Mouse (Mus musculus) midbrain, embryonic 14.5 days (tissue): ENCODE data around the gene Fdx1. TPM values are rescaled to one million over a fixed set of nuclear protein-coding genes. Genes with fewer than 3 reads are reported as not detected.
A peak's percentile ranks its signal among the peaks of the same experiment; 100 is the strongest.

Experiments
- ATAC-seq: fragments of 200-750 bp; cut with Nextera tagmentation; 2 replicates; pipeline ENCODE4 v1.8.0; 2017; ENCODE audit warnings: moderate number of reproducible peaks, moderate library complexity; ENCODE audit not compliant: low FRiP score, low TSS enrichment
- DNase-seq: peaks from one replicate; pipeline ENCODE4 v3.0.0-alpha.2; 2015
- H3K27ac ChIP-seq: fragments of 300-500 bp; sonication (generic); replicated peaks from 2 replicates; pipeline ENCODE4 v1.5.1; 2014; ENCODE audit warnings: mild to moderate bottlenecking, low read depth, low read length, moderate library complexity
- H3K27me3 ChIP-seq: fragments of 300-500 bp; sonication (generic); 2 replicates; pipeline ENCODE4 v1.6.1; 2014; ENCODE audit warnings: low read length, control low read depth, mixed read lengths; ENCODE audit not compliant: control insufficient read depth, insufficient read depth
- H3K36me3 ChIP-seq: fragments of 300-500 bp; sonication (generic); 2 replicates; pipeline ENCODE4 v1.6.1; 2014; ENCODE audit warnings: low read length, control low read depth; ENCODE audit not compliant: control insufficient read depth, insufficient read depth
- H3K4me1 ChIP-seq: fragments of 300-500 bp; sonication (generic); 2 replicates; pipeline ENCODE4 v1.6.1; 2014; ENCODE audit warnings: mild to moderate bottlenecking, antibody characterized with exemption, low read length, control low read depth; ENCODE audit not compliant: control insufficient read depth, insufficient read depth
- H3K4me2 ChIP-seq: fragments of 300-500 bp; sonication (generic); 2 replicates; pipeline ENCODE4 v1.6.1; 2014; ENCODE audit warnings: mild to moderate bottlenecking, low read length, moderate library complexity
- H3K4me3 ChIP-seq: fragments of 300-500 bp; sonication (generic); replicated peaks from 2 replicates; pipeline ENCODE4 v1.5.1; 2014; ENCODE audit warnings: low read depth, low read length
- H3K9ac ChIP-seq: fragments of 300-500 bp; sonication (generic); replicated peaks from 2 replicates; pipeline ENCODE4 v1.6.1; 2014; ENCODE audit warnings: mild to moderate bottlenecking, low read length, moderate library complexity
- H3K9me3 ChIP-seq: fragments of 300-500 bp; sonication (generic); 2 replicates; pipeline ENCODE4 v1.6.1; 2016; ENCODE audit warnings: low read length, control low read depth, mixed read lengths; ENCODE audit not compliant: control insufficient read depth
- WGBS: fragments of 180-500 bp; shearing (Covaris S2); extraction: QIAGEN DNeasy Blood & Tissue Kit; methylation state at CpG from one replicate; pipeline ENCODE4 v1.1.7; 2014; 5-methylcytosine and 5-hydroxymethylcytosine counted together
- polyA plus RNA-seq: library from polyadenylated mRNA; unstranded; fragments of >200 nt; fragmentation: Nextera tagmentation; extraction: Ambion mirVana; gene quantifications from 2 replicates; pipeline ENCODE4 v1.2.1, GENCODE M21; 2014

Gene Fdx1
- polyA plus RNA-seq: 43.0 and 48.9 TPM in 2 replicates

DNA sequence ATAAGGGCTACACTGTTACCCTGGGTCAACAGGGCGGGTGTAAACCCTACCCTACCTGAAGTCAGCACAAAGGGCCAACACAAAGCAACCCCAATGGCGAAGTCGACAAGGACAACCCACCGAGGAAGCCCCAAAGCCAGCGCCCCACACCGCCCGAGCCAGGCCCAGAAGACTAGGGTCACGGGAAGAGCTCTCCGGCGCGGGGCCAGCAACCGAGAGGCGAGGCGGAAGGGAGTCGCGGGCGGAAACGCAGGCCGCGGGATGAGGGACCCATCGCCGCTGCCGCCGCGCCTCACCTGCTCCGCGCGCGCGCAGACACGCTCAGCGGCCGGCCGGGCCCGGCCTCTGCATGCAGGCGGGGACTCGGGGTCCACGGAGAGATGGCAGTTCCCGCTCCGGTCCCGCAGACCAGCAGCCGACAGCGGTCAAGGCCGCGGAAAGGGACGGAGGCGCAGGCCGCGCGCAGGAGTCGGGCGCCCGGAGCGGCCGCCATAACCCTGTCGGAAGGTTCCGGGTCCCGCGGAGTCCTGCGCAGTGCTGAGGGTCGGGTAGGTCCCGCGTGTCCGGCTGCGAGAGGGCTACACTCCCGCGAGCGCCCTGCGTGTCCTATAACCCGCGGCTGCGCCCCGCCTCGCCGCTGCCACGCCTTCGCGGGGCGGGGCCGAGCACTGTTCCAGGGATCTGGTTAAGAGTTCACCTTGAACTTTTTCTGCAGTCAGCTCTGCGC, at the start of gene Fdx1:
Gene Fdx1 (minus strand): TSS at position 582 of the 727 bp plus-strand sequence.
- H3K9me3 ChIP-seq: no peaks in the 10 kb centered on the region
- DNase-seq: peak; percentile 81
- peak within 1 kb of the TSS; percentile 80 for H3K4me3 ChIP-seq
- H3K27ac ChIP-seq: peak within 1 kb of the TSS; percentile 85
- no peaks in the 10 kb centered on the region for H3K36me3 ChIP-seq
- under 1% methylated on average over 81 of the region's 81 CpGs for WGBS
- peak within 1 kb of the TSS; percentile 84 for H3K9ac ChIP-seq
- peaks cover 4% of the 10 kb centered on the region; the same call in 1 of the 2 replicates for H3K27me3 ChIP-seq
- H3K4me2 ChIP-seq: peak within 1 kb of the TSS; percentile 76
- ATAC-seq: peak; percentile 90
- peaks cover 17% of the 10 kb centered on the region for H3K4me1 ChIP-seq

DNA sequence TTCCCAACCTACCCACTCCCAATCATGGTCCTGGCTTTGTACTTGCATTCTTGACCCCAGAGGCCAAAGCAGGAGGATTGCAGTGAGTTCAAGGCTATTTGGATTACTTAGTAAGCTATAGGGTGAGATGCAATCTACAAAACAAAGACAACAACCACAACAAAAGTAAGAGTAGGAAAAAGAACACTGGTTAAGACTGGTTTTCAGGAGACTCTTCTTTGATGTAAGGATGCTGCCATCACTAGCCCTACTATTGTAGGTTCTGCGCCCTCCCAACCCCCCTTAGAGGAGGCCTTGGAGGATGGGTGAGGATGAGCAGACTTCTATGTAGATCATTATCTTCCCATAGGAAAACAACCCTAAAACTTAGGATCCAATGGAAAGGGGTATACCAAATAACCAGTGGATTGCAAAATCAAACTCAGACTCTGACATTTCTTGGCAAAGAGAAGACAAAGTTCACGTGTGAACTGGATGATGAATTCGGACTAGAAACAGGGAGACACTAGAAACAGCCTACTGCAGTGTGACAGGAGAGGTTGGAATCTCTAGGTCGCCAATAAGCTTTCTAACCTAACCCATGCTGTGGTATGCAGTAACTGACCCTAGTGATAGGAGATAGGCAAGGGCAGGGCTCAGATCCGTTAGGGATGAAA, 49.6 kb upstream of the Fdx1 start:
- no peak overlapping the region for H3K4me2 ChIP-seq
- no peaks in the 10 kb centered on the region for H3K27me3 ChIP-seq
- H3K4me1 ChIP-seq: no peaks in the 10 kb centered on the region
- no peak for ATAC-seq
- no peak for DNase-seq
- H3K4me3 ChIP-seq: no peak overlapping the region
- no peaks in the 10 kb centered on the region for H3K9me3 ChIP-seq
- no peak overlapping the region for H3K9ac ChIP-seq
- no peaks in the 10 kb centered on the region for H3K36me3 ChIP-seq
- WGBS: 87% methylated on average over 5 of the region's 5 CpGs
- H3K27ac ChIP-seq: no peak overlapping the region

DNA sequence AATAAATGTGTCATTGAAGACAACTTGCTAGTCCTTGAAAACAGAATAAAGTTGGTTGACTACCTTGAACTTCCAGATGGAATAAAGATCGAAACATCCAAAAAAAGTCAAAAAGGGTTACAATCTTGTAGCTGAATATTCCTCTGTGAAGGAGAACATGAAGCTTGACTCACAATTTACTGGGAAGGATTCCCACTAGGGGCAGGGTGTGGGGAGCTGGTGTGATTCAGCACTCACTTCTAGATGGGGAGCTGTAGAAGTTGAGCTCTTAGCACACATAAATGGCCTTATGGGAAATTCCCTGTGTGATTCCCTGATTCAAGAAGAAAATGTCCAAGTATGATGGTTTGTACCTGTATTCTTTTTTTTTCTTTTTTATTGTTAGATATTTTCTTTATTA, 49.0 kb upstream of the Fdx1 start:
- no peaks in the 10 kb centered on the region for H3K27me3 ChIP-seq
- no peak overlapping the region for H3K4me3 ChIP-seq
- no peaks in the 10 kb centered on the region for H3K9me3 ChIP-seq
- WGBS: 100% methylated on average over 1 of the region's 1 CpGs
- H3K27ac ChIP-seq: no peak overlapping the region
- no peaks in the 10 kb centered on the region for H3K36me3 ChIP-seq
- H3K4me2 ChIP-seq: no peak overlapping the region
- DNase-seq: no peak
- no peak for ATAC-seq
- no peak overlapping the region for H3K9ac ChIP-seq
- no peaks in the 10 kb centered on the region for H3K4me1 ChIP-seq

DNA sequence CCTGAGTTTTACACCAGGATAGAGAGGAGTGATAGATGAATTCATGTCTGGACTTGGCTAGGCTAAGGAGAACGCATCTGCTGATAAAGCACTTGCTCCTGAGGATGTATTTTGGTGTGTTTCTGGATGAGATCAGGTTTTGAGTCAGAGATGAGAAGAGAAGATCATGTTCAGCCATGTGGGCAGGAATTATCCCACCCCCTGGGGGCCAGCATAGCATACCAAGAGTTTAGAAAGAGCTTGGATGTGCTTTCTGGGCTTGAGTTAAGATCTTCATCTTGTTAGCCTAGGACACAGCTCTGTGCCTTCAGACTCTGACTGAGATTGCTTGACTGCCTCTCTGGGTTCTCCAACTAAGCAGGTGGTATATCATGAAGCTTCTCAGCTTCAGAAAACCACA, 45.2 kb upstream of the Fdx1 start:
- Histone ChIP-seq H3K4me2 (no peak overlapping the region), H3K9me3 (no peaks in the 10 kb centered on the region), H3K9ac (no peak overlapping the region), H3K4me3 (no peak overlapping the region), H3K27me3 (no peaks in the 10 kb centered on the region), H3K36me3 (no peaks in the 10 kb centered on the region), H3K4me1 (no peaks in the 10 kb centered on the region), H3K27ac (no peak overlapping the region)
- no peak for DNase-seq
- WGBS: 86% methylated on average over 1 of the region's 1 CpGs
- ATAC-seq: no peak

DNA sequence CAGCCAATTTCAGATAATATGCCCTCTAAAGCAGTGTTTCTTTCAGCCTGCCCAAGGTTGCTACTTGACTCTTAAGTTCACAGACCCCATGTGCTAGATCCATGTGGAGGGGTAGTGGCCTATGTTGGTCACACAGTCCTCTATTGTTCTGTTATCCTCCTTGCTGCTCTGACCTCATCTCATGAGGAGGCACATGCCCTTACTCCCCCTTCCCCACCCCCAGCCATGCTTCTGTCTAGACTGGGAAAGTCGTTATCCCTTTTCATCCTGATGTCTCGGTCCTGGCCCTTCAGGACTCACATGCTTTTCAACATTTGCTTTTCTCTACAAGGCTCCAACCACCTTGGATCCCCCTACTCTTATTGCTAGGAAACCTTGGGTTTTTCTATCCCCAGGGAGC, 44.0 kb upstream of the Fdx1 start:
- Histone ChIP-seq H3K4me1 (no peaks in the 10 kb centered on the region), H3K36me3 (no peaks in the 10 kb centered on the region), H3K4me2 (no peak overlapping the region), H3K9ac (no peak overlapping the region), H3K27ac (no peak overlapping the region), H3K27me3 (no peaks in the 10 kb centered on the region), H3K4me3 (no peak overlapping the region), H3K9me3 (no peaks in the 10 kb centered on the region)
- 47% methylated on average over 2 of the region's 2 CpGs for WGBS
- DNase-seq: no peak
- ATAC-seq: no peak

DNA sequence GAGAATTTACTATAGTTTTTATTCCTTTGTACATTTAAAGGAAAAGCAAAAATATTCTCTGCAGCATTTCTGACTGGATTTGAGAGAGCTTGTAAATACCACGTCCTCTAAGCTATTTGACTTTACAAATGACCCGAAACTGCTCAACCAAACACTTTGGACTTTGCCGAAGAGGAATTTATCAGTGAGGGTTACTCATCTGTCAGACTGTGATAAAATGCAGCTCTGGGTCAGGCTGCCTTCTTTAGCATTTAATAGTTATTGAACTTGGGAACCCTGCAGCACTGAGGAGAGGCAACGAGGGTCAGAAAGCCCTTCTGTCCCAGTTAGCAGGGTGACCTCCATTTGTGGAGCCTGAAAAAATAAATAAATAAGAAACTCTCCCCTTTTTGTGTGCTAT, 40.1 kb upstream of the Fdx1 start:
- no peaks in the 10 kb centered on the region for H3K27me3 ChIP-seq
- no peak for ATAC-seq
- 0 out of 2 replicates have a peak, but pooled peaks cover 5% of the 10 kb centered on the region for H3K9me3 ChIP-seq
- H3K4me2 ChIP-seq: no peak overlapping the region
- H3K9ac ChIP-seq: no peak overlapping the region
- H3K36me3 ChIP-seq: no peaks in the 10 kb centered on the region
- WGBS: 71% methylated on average over 4 of the region's 4 CpGs
- no peaks in the 10 kb centered on the region for H3K4me1 ChIP-seq
- H3K4me3 ChIP-seq: no peak overlapping the region
- H3K27ac ChIP-seq: no peak overlapping the region
- no peak for DNase-seq

DNA sequence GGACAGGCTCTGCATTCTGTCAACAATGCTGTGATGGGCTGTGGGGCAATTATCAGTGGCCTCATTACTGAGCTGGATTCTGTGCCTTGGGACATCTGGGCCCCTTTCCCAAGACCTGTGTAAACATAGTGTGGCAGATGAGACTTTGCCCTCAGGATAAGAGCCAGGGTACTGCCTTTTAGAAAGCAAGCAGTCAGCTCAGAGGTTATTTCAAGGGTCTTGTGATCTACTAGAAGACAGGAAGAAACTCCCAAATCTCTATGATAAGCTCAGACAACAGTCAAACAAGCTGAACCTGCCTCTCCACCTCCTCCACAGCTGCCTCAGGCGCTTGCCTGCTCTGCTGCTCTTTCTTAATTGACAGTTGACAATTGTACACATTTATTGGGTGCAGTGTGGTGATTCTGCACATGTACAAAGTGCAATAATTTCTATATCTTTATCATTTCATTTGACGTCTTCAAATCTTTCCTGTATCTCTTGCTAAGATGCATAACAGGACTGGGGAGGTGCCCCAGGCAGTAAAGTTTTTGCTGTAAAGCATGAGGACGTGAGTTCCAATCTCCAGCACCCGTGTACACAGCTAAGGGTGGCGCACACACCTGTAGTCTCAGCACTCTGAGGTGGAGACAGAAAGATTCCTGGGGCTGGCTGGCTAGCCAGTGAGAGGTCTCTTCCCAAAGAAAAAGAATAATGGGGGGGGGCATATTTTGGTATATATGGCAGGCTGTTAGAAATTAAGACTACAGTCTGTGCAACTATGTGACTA, 32.2 kb upstream of the Fdx1 start:
- Histone ChIP-seq H3K27me3 (no peaks in the 10 kb centered on the region), H3K4me3 (no peak overlapping the region), H3K27ac (no peak overlapping the region), H3K36me3 (no peaks in the 10 kb centered on the region), H3K9me3 (0 out of 2 replicates have a peak, but pooled peaks cover 11% of the 10 kb centered on the region), H3K4me2 (no peak overlapping the region), H3K4me1 (no peaks in the 10 kb centered on the region), H3K9ac (no peak overlapping the region)
- DNase-seq (peak; percentile 23), ATAC-seq (no peak)
- 78% methylated on average over 5 of the region's 5 CpGs for WGBS

DNA sequence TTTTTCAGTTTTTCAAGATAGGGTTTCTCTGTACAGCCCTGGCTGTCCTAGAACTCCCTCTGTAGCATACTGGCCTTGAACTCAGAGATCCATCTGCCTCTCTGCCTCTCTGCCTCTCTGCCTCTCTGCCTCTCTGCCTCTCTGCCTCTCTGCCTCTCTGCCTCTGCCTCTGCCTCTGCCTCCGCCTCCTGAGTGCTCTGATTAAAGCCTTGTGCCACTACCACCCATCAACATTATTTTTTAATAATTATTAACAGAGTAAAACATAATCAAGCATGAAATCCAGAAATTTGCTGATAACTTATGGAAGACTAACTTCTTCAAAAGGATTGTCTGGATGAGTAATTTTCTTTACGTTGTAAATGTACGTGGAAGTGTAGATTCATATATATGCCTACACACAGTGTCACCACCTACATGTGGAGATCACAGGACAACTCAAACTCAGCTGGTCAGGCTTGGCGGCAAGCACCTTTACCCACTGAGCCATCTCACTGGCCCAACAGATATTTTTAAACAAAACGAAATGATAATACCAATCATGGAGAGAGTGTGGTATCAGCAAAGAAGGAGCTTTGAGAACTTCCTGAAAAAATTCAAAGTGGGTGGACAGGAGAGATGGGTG, 31.4 kb upstream of the Fdx1 start:
- Histone ChIP-seq H3K4me3 (no peak overlapping the region), H3K27me3 (no peaks in the 10 kb centered on the region), H3K9me3 (0 out of 2 replicates have a peak, but pooled peaks cover 11% of the 10 kb centered on the region), H3K4me2 (no peak overlapping the region), H3K4me1 (no peaks in the 10 kb centered on the region), H3K27ac (no peak overlapping the region), H3K36me3 (no peaks in the 10 kb centered on the region), H3K9ac (no peak overlapping the region)
- DNase-seq: no peak
- ATAC-seq: no peak
- WGBS: 91% methylated on average over 5 of the region's 5 CpGs
